Mouse (Mus musculus) urinary bladder, adult 2 months (tissue): ENCODE measurements around the gene Slc39a3. TPM values are rescaled to one million over a fixed set of nuclear protein-coding genes. Genes with fewer than 3 reads are reported as not detected.
"Not testable (repeated sequence)": the region's sequence is repeated elsewhere in the genome, so short reads cannot be mapped to it uniquely, and the experiment has no call there.

Source experiments
- DNase-seq: peaks from one replicate; pipeline ENCODE4 v3.0.0; 2022; ENCODE audit warnings: low spot score
- polyA plus RNA-seq: library from polyadenylated mRNA; depleted of rRNA; stranded (reverse); fragments of >200 nt; gene quantifications from 2 replicates; pipeline ENCODE4 v1.2.3, GENCODE M21; 2012

Slc39a3 gene
- polyA plus RNA-seq, 1 experiment = 25.3 TPM

- DNase-seq = no peak
These were observed 30.0 kb downstream of the Slc39a3 start for GRCm38 (mm10) chr10:81007240-81007639.

- DNase-seq = no peak
These were observed 31.1 kb downstream of the Slc39a3 start for GRCm38 (mm10) chr10:81006005-81006677.

- DNase-seq = no peak
These were observed 36.1 kb downstream of the Slc39a3 start for GRCm38 (mm10) chr10:81001161-81001560.

GRCm38 (mm10) chr10:81000197-81001062 lies 36.8 kb downstream of the Slc39a3 start:
- DNase-seq = no peak

- peak; percentile 59 for DNase-seq
These were observed 37.6 kb downstream of the Slc39a3 start for GRCm38 (mm10) chr10:80999362-81000196.

GRCm38 (mm10) chr10:80998778-80999177 lies 38.4 kb downstream of the Slc39a3 start:
- DNase-seq = no peak

GRCm38 (mm10) chr10:80998021-80998420 lies 39.2 kb downstream of the Slc39a3 start:
- no peak for DNase-seq

GRCm38 (mm10) chr10:80997332-80997731 lies 39.9 kb downstream of the Slc39a3 start:
- no peak for DNase-seq

GRCm38 (mm10) chr10:80996501-80996900 lies 40.7 kb downstream of the Slc39a3 start:
- DNase-seq = no peak

GRCm38 (mm10) chr10:80995091-80995632 lies 42.1 kb downstream of the Slc39a3 start:
- DNase-seq = peak; percentile 53

- no peak for DNase-seq
These were observed 42.6 kb downstream of the Slc39a3 start for GRCm38 (mm10) chr10:80994621-80995020.

- no peak for DNase-seq
These were observed 44.0 kb downstream of the Slc39a3 start for GRCm38 (mm10) chr10:80993276-80993675.

GRCm38 (mm10) chr10:80991945-80992344 lies 45.3 kb downstream of the Slc39a3 start:
- no peak for DNase-seq

- no peak for DNase-seq
These were observed 46.2 kb downstream of the Slc39a3 start for GRCm38 (mm10) chr10:80991007-80991406.

GRCm38 (mm10) chr10:80990406-80990805 lies 46.8 kb downstream of the Slc39a3 start:
- no peak for DNase-seq

GRCm38 (mm10) chr10:80989854-80990253 lies 47.4 kb downstream of the Slc39a3 start:
- not testable (repeated sequence) for DNase-seq

GRCm38 (mm10) chr10:80989446-80989845 lies 47.8 kb downstream of the Slc39a3 start:
- DNase-seq = no peak

- peak; percentile 64 for DNase-seq
These were observed 49.4 kb downstream of the Slc39a3 start for GRCm38 (mm10) chr10:80987709-80988441.

- DNase-seq = no peak
These were observed 50.5 kb downstream of the Slc39a3 start for GRCm38 (mm10) chr10:80986754-80987153.

GRCm38 (mm10) chr10:80985970-80986701 lies 51.1 kb downstream of the Slc39a3 start:
- no peak for DNase-seq
